Mouse (Mus musculus) cerebellum, adult 11 months (tissue): ENCODE results near the gene Acot8.

Experiments
- DNase-seq: peaks from one replicate; pipeline ENCODE4 v3.0.0; 2022

The Acot8 gene

DNA sequence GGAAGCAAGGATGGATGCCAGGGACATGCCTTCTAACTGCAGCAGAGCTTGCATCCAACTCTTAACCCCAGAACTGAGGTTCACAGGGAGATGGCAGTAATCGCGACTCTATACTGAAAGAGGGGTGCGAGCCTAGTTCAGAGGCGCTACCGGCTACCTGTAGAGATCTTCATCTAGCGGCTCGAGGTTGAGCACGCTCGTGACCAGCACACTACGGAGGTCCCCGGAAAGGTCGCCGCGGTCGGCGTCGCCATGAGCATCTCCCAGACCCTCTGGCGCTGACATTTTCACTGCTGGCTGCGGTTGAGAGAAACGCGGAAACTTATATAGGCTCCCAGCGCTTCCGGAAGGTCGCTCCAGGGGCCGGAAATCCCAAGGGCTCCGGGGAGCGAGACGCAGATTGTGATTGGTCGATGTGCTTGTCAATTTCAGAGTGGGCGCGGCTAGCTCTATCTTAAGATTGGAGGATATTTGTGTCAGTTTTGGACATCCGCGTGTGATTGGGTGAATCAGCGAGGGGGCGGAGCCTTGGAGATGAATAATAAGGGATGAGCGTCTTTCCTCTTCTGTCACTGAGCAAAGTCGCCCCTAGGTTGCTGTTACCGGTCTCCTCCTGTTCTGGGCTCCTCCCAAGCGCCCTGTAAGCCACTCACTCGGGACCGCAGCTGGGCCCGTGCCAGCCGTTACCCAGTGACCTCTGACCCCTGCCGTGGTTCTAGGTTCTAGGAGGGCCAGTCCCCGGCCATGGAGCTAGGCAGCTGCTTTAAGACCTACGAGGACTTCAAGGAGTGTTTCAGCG lies at the start of gene Acot8, which contains the start of gene Zswim3:
TSS of gene Acot8 (minus strand) at position 350 of the 799 bp plus-strand sequence.
TSS of gene Zswim3 (plus strand) at position 566 of the 799 bp plus-strand sequence.
- DNase-seq = peak; percentile 98

DNA sequence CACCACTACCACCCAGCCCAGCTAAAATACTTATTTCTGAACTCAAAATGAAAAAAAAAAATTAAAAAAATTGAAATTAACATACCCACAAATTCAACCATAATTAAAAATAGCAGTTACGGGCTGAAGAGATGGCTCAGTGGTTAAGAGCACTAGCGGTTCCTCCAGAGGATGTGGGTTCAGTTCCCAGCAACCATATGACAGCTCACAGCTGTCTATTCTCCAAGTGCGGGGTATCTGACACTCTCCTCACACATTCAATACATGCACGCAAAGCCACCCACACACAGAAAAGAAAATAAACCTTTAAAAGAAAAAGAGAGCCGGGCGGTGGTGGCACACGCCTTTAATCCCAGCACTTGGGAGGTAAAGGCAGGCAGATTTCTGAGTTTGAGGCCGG lies 45.4 kb upstream of the Acot8 start:
- DNase-seq = no peak

DNA sequence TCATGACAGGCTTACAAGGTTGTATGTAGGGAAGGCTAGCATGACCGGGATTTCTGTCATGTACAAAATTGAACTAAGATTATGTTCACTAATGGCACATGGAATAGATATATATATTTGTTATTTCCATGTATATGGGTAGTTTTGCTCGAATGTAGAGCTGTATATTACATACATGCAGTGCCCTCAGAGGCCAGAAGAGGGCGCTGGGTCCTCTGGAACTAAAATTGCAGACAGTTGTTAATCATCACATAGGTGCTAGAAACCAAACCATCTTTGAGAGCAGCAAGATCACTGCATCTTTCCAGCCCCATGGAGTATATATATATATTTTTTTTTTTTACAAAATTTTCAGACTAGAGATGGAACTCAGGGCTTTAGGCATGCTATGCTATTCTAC lies 41.1 kb upstream of the Acot8 start:
- DNase-seq = no peak

DNA sequence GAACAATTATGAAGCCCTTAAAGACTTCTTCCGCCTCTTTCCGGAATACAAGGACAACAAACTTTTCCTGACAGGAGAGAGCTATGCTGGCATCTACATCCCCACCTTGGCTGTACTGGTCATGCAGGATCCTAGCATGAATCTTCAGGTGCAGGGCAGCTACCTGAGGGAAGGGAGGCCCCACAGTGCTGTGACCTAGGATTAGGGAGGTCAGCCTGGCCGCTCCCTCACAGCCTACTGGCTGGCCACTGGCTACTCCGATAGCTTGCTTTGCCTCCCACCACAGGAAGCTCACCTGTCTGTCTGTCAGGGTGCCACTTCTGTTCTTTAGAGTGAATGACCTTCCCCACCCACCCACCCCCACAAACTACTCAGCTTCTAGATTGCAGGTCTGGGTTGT lies 30.5 kb upstream of the Acot8 start:
- DNase-seq = no peak

DNA sequence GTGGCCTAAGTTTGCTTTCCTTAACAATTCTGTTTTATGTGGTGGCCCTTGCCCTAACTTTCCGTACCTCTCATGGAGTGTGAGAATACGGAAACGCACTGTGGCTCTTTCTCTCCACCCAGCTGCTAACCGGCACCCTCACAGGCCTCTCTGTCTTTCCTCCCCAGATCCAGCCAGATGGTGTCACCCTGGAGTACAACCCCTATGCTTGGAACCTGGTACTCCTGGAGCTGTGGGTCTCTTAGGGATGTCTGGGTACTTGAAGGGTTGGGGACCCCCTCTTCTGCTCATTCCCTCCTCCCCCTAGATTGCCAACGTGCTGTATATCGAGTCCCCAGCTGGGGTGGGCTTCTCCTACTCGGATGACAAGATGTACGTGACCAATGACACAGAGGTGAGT lies 29.8 kb upstream of the Acot8 start:
- DNase-seq = no peak

DNA sequence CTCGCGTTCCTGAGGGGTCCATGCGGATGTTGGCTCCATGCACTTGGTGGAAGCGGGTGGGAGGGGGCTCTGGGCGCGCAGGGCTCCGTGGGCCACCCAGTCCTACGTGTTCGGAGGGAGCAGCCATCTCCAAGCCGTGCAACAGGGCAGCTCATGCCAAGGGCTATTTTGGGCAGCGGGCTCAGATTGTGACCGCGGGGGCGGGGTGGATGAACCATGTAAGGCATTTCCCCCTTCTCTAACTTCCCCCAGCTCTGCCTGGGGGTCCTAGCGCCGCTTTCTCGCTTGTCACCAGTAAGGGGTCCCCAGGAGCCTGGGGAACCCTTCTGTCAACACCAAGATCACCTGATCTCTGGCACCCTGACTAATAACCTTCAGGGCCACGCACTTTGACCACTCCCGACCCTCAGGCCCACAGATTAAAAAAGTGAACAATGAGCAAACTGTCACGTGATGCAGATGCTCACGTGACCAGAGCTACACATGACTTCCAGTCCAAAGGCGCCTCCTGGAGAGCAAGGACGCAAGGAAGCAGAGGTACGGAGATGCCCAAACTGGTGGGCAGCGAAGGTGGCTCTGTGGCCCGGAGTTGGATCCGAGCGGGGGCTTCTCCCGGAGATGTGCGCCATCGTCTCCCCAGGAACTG lies 28.8 kb upstream of the Acot8 start, which contains the start of gene Neurl2:
TSS of gene Neurl2 (minus strand) at position 143 of the 646 bp plus-strand sequence.
- peak; percentile 86 for DNase-seq

DNA sequence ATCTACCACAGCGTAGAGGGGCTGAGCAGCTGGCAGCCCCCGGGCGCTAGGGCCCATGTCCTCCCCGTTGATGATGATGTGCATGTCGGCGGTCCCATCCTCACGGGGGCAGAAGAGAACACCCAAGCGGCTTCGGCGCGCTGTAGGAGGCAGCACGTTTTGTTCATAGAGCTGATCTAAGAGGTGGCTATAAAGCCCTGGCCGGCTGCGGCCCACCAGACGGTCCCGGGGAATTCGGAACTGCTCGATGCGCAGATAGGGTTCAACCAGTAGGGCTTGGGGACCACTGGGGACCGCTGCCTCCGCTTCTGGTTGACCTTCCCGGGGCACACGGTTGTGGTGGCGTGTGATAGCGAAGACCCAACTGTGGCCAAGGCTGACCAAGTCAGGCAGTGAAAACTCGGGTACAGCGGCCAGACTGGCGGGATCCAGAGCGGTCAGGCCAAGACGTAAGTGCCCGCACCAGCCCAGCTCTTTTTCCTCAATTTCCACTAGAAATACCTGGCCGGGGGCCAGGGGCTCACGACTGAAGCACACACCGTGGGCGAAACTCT lies 28.1 kb upstream of the Acot8 start, which contains the start of gene Ctsa:
TSS of gene Ctsa (plus strand) at position 126 of the 554 bp plus-strand sequence.
- peak; percentile 71 for DNase-seq

DNA sequence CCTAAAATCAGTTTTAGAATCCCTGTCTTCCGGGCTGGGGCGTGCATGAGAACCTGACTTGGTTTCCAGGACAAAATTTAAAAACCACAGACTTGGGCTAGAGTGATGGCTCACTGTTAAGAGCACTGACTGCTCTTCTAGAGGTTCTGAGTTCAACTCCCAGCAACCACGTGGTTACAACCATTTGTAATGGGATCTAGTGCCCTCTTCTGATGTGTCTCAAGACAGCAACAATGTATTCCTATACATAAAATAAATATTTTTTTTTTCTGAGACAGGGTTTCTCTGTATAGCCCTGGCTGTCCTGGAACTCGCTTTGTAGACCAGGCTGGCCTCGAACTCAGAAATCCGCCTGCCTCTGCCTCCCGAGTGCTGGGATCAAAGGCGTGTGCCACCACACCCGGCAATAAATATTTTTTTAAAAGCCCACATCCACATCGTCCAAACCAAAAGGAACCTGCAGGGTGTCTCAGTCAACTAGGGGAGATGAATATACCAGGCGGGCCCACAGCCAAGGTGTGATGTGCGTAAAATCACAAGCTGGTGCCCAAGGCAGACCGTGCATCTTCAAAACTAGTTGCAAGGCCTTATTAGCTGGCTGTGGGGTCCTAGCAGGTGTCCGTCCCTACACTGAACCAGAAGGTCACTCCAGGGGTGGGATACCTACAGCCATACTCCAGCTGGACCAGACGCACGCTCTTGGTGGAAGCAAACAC lies 27.5 kb upstream of the Acot8 start:
- DNase-seq = peak; percentile 40

DNA sequence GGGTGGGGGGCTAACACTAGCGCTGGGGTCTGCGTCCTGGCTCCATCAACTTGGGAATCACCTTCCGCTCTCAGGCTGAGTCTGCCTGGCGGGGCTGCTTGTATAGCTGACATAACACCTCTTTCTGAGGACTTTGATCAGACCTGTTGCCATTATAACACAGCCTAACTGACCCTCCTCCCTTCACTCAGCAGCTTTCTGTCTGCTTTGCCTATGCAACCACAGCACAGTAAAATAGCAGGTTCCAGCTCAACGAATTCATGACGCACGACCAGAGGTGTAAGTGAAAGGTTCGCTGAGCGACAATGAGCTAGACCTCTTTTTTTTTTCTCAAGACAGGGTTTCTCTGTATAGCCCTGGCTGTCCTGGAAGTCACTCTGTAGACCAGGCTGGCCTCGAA lies 26.3 kb upstream of the Acot8 start:
- DNase-seq = no peak

DNA sequence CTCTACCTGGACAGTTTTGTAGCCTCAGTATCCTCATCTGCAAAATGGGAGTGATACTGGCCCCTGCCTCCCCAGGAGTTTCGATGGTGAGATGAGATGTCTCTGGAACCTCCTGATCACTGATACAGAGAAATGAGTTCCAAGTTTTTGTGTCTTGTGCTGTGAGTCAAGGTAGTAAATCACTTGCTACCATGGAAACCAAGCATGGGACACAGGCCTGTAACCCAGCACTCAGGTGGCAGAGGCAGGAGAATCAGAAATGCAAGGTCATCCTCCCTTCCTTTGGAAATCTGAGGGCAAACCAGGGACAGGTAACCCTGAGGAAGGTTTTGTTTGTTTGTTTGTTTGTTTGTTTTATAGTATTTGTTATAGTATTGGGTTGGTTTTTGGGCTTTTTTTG lies 24.4 kb upstream of the Acot8 start:
- DNase-seq = no peak

DNA sequence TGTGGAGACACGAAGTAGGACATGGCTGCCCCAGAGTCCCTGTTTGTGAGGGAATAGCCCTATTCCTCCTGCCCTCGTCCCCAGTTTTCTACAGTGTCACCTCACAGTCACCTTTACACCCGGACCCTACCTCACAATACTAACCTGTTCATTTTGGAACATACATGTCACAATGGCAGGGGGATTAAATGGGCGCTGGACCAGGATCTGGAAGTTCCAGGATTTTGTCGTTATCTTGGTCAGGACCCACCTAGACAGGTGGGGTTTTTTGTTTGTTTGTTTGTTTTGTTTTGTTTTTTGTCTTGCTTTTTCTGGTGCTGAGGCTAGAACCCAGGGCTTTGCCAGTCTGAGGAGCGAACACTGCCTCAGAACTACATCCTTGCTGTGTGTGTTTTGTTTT lies 23.8 kb upstream of the Acot8 start, which contains the start of gene Spata25:
TSS of gene Spata25 (minus strand) at position 101 of the 400 bp plus-strand sequence.
- no peak for DNase-seq

DNA sequence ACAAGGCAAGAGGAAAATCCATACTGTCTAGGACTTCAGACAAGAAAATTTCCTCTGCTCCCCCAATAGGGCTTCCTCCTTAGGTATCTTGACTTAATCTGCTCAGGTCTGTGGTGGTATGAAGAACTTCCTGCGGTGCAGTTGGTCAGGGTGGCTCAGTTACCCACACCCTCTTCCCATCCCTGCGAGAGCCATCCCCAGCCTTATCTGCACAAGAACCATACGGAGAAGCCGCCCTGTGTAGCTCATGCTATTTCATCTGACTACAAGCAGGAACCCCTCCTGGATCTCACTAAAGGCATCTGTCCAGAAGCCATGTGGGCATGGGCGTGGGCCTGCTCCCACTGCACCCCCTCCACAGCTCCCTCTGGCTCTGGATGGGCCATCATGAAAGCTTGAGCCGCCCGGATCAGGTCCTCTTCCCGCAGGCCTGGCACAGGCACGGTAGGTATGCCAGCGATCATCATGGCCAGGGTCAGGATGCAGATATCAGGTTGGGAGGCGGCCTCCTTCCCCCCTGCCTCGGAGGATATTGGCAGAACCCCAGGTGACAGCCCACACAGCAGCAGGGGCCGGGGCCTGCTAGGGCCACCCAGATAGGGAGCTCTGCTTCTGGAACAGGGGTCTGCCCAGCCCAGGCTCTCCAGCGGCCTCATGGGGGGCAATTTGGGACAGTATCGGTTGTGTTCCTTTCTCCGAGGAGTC lies 22.6 kb upstream of the Acot8 start:
- DNase-seq = no peak

DNA sequence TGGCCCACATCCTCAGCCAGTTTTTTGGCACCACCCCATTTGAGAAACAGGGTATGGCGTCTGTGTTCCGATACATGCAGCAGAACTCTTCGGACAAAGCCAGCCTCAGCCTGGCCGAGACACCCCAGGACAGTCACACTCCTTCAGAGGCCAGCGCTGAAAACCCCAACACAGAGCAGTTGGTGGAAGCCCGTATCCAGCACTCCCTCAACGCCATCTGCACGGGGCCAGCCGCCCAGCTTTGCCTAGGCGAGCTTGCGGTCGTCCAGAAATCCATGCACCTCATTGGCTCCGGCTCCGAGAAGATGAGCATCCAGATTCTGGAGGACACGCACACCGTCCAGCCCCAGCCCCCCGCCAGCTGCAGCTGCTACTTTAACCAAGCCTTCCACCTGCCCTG lies 20.8 kb upstream of the Acot8 start:
- DNase-seq = no peak

DNA sequence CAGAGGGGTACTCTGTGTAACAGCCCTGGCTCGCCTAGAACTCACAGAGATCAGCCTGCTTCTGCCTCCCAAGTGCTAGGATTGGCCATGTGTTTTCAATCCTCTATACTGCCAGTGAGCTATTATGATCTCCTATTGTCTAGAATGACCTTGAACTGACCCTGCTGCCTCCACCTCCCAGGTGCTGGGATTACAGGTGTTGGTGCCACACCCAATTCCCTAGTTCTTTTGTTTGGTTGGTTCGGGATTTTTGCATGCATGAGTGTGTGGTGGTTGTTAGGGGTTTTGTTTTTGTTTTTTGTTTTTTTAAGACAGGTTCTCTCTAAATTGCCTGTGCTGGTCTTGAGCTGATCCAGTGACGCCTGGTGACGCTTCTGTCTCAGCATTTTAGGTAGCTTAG lies 19.3 kb upstream of the Acot8 start:
- DNase-seq = no peak

DNA sequence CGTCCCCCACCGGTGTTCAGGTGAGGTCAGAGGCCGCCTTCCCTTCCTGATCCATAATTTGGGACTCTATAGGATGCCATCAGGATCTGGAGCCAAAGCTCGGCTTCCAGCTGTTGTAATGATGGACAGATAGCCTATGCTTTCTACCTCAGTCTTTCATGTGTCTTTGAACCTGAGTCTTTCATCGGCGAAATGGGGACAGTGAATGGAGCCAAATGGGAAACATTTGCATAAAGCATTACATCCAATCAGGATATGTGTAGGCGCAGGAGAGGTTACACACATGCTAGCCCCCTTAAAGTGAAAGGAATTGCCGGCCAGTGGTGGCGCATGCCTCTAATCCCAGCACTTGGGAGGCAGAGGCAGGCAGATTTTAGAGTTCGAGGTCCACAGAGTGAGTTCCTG lies 18.5 kb upstream of the Acot8 start:
- no peak for DNase-seq

DNA sequence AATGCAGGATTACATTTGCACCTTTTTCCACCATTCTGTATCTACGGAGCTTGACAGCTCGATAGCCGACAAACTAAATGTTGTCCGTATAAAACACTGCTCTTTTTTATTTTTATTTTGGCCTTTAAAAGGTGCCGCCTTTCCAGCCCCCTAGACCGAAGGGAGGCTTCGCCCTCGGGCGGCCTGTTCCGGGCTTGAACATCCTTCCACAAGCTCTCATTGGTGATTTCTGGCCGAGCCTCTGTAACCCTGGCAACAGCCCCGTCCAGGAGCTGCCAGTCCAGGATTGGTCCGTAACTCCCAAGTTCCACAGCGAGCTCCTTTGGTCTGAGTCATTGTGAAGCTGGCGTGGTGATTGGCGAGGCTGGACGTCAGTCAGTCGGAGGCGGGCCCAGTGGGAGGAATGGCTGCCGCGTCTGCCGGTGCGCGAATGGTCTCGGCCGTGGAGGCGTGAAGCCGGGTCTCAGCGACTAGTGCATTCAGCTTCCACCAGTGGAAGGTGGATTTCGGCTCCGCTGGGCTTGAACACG lies 18.0 kb upstream of the Acot8 start, which contains the start of gene Zswim1:
TSS of gene Zswim1 (plus strand) at position 51 of the 530 bp plus-strand sequence.
- DNase-seq = peak; percentile 100

DNA sequence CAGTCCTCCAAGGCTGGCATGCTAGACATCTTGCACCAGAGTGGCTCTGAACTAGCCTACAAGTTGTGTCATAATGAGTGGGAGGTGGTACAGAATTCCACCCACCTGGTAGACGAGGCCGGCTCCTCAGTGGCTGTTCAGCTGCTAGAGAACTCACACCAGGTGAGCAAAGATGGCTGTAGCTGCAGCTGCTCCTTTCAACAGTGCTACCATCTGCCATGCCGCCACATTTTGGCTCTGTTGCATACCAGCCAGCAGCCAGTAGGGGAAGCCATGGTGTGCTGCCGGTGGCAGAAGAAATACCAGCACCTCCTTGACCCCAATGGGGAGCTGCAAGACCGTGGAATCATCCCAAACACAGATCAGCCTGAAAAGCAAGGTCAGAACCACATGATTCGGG lies 16.4 kb upstream of the Acot8 start:
- DNase-seq = no peak

DNA sequence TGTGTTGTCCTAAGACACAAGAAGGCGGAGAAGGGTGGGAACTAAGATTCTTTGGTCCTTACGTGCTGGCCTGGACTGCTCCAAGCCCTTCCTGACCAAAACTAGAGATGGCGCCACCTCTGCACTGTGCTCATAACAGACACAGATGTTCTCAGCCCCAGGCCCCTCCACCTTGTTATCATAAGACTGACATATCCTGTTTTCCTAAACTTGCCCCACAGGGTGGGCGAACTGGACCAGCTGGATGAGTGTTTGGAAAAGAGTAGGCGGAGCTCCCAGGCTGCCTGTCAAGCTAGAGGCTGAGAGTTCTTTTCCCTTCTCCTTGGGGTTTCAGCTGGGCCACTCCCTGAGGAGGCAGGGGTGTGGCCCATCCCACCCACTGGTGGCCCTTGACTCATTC lies 13.0 kb upstream of the Acot8 start:
- DNase-seq = no peak

DNA sequence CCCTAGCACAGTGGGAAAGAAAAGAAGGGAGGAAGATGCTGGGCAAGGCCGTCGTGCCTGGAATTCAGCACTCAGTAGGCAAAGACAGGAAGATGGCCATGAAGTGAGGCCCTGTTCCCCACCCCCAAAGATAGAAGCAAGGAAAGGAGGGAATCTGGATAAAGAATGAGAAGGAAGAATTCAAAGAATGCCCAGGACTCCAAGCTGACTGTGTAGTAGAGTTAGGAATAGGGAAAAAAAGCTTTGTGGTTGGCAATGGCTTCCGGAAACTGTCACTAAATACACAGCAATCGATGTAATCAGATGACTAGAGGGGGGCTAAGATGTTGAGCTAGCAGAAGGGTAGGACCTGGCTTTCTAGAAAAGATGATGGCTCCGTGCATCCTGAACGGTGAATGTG lies 12.5 kb upstream of the Acot8 start:
- DNase-seq = no peak

DNA sequence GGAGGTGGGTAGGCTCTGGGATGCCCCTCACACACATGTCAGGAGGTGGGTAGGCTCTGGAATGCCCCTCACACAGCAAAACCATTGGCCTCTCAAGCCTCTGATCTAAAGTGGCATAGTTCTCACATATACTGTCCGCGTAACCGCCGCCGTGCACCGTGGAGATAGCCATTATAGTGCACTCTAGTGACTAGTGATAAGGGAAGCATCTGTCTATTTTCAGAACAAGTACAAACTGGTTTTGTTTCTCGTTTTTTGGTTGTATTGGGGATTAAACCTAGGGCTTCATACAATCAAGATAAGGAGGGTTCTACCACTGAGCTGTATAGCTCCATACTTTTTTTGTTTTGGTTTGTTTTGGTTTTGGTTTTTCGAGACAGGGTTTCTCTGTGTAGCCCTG lies 11.1 kb upstream of the Acot8 start:
- no peak for DNase-seq

DNA sequence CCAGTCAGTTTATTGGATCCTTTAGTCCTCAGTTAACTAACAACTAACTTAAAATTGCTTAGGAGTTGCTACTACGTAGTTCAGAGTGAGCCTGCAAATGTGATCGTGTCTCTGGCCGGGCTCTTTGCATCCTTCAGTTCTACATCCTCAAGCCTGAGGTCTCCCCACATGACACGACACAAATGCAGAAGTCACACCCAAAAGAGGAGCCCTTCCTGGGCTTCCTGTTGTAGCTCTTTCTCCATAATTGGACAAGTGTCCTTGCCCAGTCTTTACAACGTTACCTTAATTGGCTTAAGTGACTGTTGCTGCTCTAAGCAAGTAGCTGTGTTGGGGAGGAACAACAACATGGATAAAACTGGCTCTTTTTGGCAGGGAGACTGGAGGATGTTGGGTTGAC lies 10.7 kb upstream of the Acot8 start:
- DNase-seq = no peak

DNA sequence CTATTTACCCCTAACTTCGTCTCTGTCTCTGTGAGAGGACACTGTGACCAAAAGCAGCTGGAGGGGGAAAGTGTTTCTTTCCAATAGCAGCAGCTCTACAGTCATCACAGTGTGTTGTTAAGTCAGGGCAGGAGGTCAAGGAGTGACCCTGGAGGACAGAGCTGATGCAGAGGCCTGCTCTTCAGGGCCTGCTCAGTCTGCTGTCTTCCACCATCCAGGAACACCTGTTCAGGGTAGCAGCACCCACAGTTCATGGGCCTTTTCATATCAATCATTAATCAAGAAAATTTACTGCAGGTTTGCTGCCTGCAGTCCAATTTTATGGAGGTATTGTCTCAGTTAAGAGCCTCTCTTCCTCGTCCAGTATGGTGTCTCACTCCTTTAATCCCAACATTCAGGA lies 8.9 kb upstream of the Acot8 start:
- no peak for DNase-seq
